Mouse (Mus musculus): ENCODE measurements around the gene Coq8b. TPM values are rescaled to one million over a fixed set of nuclear protein-coding genes. Genes with fewer than 3 reads are reported as not detected.

Coq8b gene
- polyA plus RNA-seq, 1 experiment from 2014 or later = 26.4 TPM

DNA sequence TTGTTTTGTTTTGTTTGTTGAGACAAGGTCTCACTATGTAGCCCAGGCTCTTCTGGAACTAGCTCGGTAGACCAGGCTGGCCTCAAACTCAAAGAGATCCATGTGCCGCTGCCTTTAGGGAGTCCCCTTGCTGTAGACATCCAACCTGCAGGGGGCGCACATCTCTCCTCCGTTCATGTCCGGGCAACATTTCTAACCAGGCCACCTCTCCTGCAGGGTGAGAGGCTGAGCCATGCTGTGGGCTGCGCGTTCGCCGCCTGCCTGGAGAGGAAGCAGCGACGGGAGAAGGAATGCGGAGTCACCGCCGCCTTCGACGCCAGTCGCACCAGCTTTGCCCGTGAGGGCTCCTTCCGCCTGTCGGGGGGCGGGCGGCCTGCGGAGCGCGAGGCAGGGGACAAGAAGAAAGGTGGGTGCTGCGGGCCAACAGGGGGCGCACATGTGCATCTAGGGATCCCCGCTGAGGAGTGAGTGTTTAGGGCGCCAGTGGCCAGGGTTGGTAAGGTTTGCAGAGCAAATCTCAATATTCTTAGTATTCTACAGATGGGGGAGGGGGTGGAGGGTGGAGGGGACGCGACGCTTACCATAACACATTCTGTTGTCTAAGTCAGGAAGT lies 41.0 kb downstream of the Coq8b start:
- no peaks in the 10 kb centered on the region for H3K27me3 ChIP-seq (ENCODE audit: control insufficient read depth, insufficient read depth, low read length)
- no peak overlapping the region; the same call in 1 of the 2 replicates for H3K9ac ChIP-seq (ENCODE audit: low read length)
- peaks cover 27% of the 10 kb centered on the region for H3K36me3 ChIP-seq (ENCODE audit: control insufficient read depth, insufficient read depth, low read length)
- H3K4me3 ChIP-seq (replicated peaks; ENCODE audit: low read length) = no peak overlapping the region
- no peaks in the 10 kb centered on the region for H3K9me3 ChIP-seq (replicated peaks; ENCODE audit: control insufficient read depth, low read length)
- WGBS = 55% methylated on average over 32 of the region's 32 CpGs
- H3K27ac ChIP-seq (ENCODE audit: low read length) = no peak overlapping the region
- ATAC-seq (ENCODE audit: insufficient read depth, low FRiP score) = no peak
- H3K4me2 ChIP-seq (ENCODE audit: low read depth, low read length) = no peak overlapping the region
- no peaks in the 10 kb centered on the region for H3K4me1 ChIP-seq (ENCODE audit: control insufficient read depth, insufficient read depth, low read length)

DNA sequence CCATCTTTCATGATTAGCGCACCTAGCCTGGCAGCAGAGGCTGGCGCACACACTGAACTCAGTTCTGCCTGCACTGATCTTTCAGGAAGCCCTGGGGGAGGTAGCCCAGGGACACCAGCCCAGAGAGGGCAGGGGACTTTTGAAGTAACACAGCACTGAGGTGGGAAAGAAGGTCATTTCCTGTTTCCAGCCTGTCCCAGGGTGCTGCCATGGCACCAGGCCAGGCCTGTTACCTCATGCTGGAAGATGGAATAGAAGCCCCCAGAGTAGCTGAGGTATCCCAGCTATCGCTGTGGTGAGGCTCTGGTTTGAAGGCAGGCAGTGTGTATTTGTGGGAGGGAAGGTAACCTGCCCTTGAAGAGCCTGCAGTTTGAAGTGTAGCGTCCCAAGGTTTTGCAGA lies 42.1 kb downstream of the Coq8b start:
- no peak overlapping the region for H3K4me3 ChIP-seq (replicated peaks; ENCODE audit: low read length)

DNA sequence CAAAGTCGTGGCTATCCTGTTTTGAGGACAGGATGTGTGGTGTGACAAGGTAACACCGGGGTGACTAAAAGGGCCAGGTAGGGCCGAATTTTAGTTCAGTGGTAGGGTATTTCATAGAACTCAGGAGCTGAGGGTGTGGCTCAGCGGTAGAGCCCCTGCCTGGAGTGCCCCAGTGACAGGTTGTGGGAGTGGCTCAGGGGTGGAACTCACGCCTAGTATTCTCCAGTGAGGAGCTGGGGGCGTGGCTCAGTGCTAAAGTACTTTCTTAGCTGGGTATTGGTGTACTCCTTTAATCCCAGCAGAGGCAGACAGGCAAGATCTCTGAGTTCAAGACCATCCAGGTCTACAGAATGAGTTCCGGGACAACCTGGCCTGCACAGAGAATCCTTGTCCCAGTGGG lies 43.2 kb downstream of the Coq8b start:
- peak; percentile 59; the same call in 1 of the 2 replicates for ATAC-seq (ENCODE audit: insufficient read depth, low FRiP score)
- no peaks in the 10 kb centered on the region for H3K4me1 ChIP-seq (ENCODE audit: control insufficient read depth, insufficient read depth, low read length)
- H3K4me2 ChIP-seq (ENCODE audit: low read depth, low read length) = no peak overlapping the region

More for the DNA sequence above, 42.1 kb downstream of the Coq8b start:
- Histone ChIP-seq H3K27ac (ENCODE audit: low read length) (no peak overlapping the region), H3K9ac (ENCODE audit: low read length) (no peak overlapping the region), H3K4me2 (ENCODE audit: low read depth, low read length) (no peak overlapping the region), H3K36me3 (ENCODE audit: control insufficient read depth, insufficient read depth, low read length) (peaks cover 22% of the 10 kb centered on the region), H3K9me3 (replicated peaks; ENCODE audit: control insufficient read depth, low read length) (no peaks in the 10 kb centered on the region), H3K27me3 (ENCODE audit: control insufficient read depth, insufficient read depth, low read length) (no peaks in the 10 kb centered on the region), H3K4me1 (ENCODE audit: control insufficient read depth, insufficient read depth, low read length) (no peaks in the 10 kb centered on the region)
- no peak for ATAC-seq (ENCODE audit: insufficient read depth, low FRiP score)
- 82% methylated on average over 4 of the region's 4 CpGs for WGBS

DNA sequence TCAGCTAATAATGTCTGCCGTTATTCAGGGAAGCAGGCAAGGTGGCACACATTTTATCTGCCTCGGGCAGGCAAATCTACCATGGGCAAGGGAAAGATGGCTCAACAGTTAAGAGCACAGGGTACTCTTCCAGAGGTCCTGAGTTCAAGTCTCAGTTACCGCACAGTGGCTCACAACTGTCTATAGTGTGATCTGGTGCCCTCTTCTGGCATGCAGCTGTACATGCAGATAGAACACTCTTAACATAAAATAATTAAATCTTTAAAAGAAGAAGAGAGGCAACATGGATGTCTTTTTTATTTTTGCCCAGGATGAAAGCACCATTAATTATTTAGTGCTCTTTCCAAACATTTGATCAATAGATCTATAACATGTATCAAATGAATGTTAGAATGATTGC lies 44.4 kb downstream of the Coq8b start:
- H3K27me3 ChIP-seq (ENCODE audit: control insufficient read depth, insufficient read depth, low read length) = no peaks in the 10 kb centered on the region
- H3K36me3 ChIP-seq (ENCODE audit: control insufficient read depth, insufficient read depth, low read length) = peaks cover 10% of the 10 kb centered on the region
- ATAC-seq (ENCODE audit: insufficient read depth, low FRiP score) = no peak
- WGBS = 90% methylated on average over 3 of the region's 3 CpGs
- no peak overlapping the region for H3K9ac ChIP-seq (ENCODE audit: low read length)
- no peak overlapping the region for H3K27ac ChIP-seq (ENCODE audit: low read length)
- no peak overlapping the region for H3K4me2 ChIP-seq (ENCODE audit: low read depth, low read length)
- H3K9me3 ChIP-seq (replicated peaks; ENCODE audit: control insufficient read depth, low read length) = no peaks in the 10 kb centered on the region
- no peaks in the 10 kb centered on the region; the same call in 1 of the 2 replicates for H3K4me1 ChIP-seq (ENCODE audit: control insufficient read depth, insufficient read depth, low read length)
- H3K4me3 ChIP-seq (replicated peaks; ENCODE audit: low read length) = no peak overlapping the region

More for the DNA sequence above, 43.2 kb downstream of the Coq8b start:
- H3K27ac ChIP-seq (ENCODE audit: low read length) = no peak overlapping the region
- H3K27me3 ChIP-seq (ENCODE audit: control insufficient read depth, insufficient read depth, low read length) = no peaks in the 10 kb centered on the region
- no peak overlapping the region for H3K9ac ChIP-seq (ENCODE audit: low read length)
- no peaks in the 10 kb centered on the region for H3K9me3 ChIP-seq (replicated peaks; ENCODE audit: control insufficient read depth, low read length)
- no peak overlapping the region for H3K4me3 ChIP-seq (replicated peaks; ENCODE audit: low read length)
- 57% methylated on average over 7 of the region's 7 CpGs for WGBS
- peaks cover 14% of the 10 kb centered on the region for H3K36me3 ChIP-seq (ENCODE audit: control insufficient read depth, insufficient read depth, low read length)

DNA sequence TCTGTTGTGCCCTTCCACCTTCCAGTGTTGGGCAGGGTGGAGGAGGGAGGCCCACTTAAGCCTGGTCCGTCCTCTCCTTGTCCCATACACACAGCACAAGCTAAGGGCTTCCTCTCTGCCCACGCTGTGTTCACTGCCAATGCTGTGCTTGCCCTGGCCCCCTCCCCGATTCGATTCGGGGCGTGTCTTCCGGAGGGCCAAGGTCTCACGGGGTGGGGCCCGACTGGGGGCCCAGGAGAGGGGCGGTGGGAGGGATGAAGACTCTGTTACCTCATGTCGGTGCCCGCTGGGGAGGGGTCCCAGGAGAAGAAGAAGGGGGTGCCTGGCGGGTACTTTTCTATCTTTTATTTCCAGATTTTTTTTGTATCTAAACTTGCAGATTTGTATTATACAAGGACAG lies 48.9 kb downstream of the Coq8b start:
- Histone ChIP-seq H3K27me3 (ENCODE audit: control insufficient read depth, insufficient read depth, low read length) (no peaks in the 10 kb centered on the region), H3K4me3 (replicated peaks; ENCODE audit: low read length) (no peak overlapping the region), H3K9ac (ENCODE audit: low read length) (no peak overlapping the region), H3K9me3 (replicated peaks; ENCODE audit: control insufficient read depth, low read length) (no peaks in the 10 kb centered on the region), H3K4me1 (ENCODE audit: control insufficient read depth, insufficient read depth, low read length) (peaks cover 7% of the 10 kb centered on the region; the same call in 1 of the 2 replicates), H3K36me3 (ENCODE audit: control insufficient read depth, insufficient read depth, low read length) (peaks cover 8% of the 10 kb centered on the region), H3K27ac (ENCODE audit: low read length) (no peak overlapping the region), H3K4me2 (ENCODE audit: low read depth, low read length) (no peak overlapping the region)
- 55% methylated on average over 13 of the region's 13 CpGs for WGBS
- no peak for ATAC-seq (ENCODE audit: insufficient read depth, low FRiP score)

DNA sequence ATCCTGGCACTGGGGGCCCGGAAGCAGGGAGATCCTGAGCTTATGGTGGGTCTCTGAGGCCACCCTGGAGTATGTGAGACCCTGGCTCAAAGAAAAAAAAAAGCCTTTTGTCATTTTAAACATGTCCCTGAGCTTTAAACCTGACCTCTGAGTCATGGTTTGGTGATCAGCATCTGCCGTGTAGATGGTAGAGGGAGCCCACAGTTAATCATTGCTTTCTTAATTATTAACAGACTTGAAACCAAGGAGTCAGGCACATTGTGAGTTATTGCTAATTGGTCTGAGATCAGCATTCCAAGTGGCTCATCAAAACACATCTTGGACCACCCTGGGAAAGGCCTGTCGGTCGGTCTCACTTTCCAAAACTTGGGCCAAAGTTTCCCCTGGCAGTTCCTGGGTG lies 49.4 kb downstream of the Coq8b start:
- no peak overlapping the region for H3K27ac ChIP-seq (ENCODE audit: low read length)
- 53% methylated on average over 4 of the region's 4 CpGs for WGBS
- no peaks in the 10 kb centered on the region for H3K27me3 ChIP-seq (ENCODE audit: control insufficient read depth, insufficient read depth, low read length)

DNA sequence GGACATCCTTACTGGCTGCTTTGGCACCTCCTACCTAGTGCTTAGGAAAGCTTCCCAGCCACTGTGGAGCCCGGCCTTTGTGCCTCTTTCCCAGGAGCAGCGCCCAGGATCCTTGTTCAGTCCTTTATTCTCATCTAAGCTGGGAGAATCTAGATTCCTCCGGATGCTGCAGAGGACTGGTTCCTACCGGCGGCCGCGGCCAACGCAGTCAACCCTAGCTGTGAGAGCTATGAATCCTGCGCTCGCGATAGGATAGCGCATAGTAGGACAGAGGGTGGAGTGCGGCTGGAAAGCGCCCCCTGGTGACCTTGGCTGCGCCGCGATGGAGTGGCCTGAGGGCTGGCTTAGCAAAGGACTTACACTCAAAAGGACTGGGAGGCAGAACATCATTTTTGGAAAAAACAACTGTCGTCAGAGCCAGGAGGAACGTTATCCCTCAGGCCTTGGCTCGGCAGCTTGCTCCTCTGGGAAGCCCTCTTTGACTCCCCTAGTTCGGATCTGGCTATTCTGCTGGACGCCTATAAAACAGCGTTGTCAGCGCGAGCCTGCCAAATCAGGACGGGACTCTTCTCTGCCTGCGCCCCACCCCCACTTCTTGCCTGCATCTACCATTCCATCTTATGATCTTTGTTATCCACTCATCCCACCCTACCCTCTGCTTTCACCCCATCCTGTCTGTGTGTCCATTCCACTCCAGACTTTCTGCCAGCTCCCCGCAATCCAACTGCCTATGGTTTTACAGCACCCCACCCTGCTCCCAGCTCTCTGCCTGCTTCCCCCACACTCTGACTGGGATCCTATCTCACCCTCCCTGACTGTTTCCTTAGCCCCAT lies 52.3 kb downstream of the Coq8b start:
- Histone ChIP-seq H3K27ac (ENCODE audit: low read length) (peak overlapping the region; percentile 74), H3K9ac (ENCODE audit: low read length) (peak overlapping the region; percentile 51)
- ATAC-seq (ENCODE audit: insufficient read depth, low FRiP score) = peak; percentile 69

More for the DNA sequence above, 49.4 kb downstream of the Coq8b start:
- ATAC-seq (ENCODE audit: insufficient read depth, low FRiP score) = no peak
- peaks cover 7% of the 10 kb centered on the region; the same call in 1 of the 2 replicates for H3K4me1 ChIP-seq (ENCODE audit: control insufficient read depth, insufficient read depth, low read length)
- no peak overlapping the region for H3K9ac ChIP-seq (ENCODE audit: low read length)
- 0 out of 2 replicates have a peak, but pooled peaks cover 3% of the 10 kb centered on the region for H3K36me3 ChIP-seq (ENCODE audit: control insufficient read depth, insufficient read depth, low read length)
- no peak overlapping the region for H3K4me3 ChIP-seq (replicated peaks; ENCODE audit: low read length)
- no peak overlapping the region for H3K4me2 ChIP-seq (ENCODE audit: low read depth, low read length)
- H3K9me3 ChIP-seq (replicated peaks; ENCODE audit: control insufficient read depth, low read length) = no peaks in the 10 kb centered on the region

DNA sequence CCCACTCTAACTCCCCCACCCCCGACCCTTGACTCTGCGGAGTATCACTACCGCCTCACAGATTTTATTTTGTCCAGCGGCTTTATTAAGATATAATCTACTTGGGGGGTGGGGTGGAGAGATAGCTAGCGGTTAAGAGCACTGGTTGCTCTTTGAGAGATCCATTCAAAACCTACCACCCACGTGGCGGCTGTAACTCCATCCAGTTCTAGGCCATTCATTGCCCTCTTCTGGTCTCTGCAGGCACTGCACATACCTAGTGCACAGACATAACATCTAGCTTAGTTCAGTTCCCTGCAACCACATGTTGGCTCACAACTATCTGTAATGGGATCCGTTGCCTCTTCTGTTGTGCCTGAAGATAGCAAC lies 52.9 kb downstream of the Coq8b start:
- peaks cover 7% of the 10 kb centered on the region; the same call in 1 of the 2 replicates for H3K4me1 ChIP-seq (ENCODE audit: control insufficient read depth, insufficient read depth, low read length)
- H3K36me3 ChIP-seq (ENCODE audit: control insufficient read depth, insufficient read depth, low read length) = 0 out of 2 replicates have a peak, but pooled peaks cover 3% of the 10 kb centered on the region
- no peak overlapping the region for H3K4me3 ChIP-seq (replicated peaks; ENCODE audit: low read length)
- H3K9me3 ChIP-seq (replicated peaks; ENCODE audit: control insufficient read depth, low read length) = no peaks in the 10 kb centered on the region
- no peak overlapping the region for H3K9ac ChIP-seq (ENCODE audit: low read length)
- peak overlapping the region; percentile 23; the same call in 1 of the 2 replicates for H3K4me2 ChIP-seq (ENCODE audit: low read depth, low read length)
- no peaks in the 10 kb centered on the region for H3K27me3 ChIP-seq (ENCODE audit: control insufficient read depth, insufficient read depth, low read length)
- H3K27ac ChIP-seq (ENCODE audit: low read length) = no peak overlapping the region
- peak; percentile 73; the same call in 1 of the 2 replicates for ATAC-seq (ENCODE audit: insufficient read depth, low FRiP score)
- WGBS = 8% methylated on average over 8 of the region's 8 CpGs

More for the DNA sequence above, 52.3 kb downstream of the Coq8b start:
- Histone ChIP-seq H3K27me3 (ENCODE audit: control insufficient read depth, insufficient read depth, low read length) (no peaks in the 10 kb centered on the region), H3K9me3 (replicated peaks; ENCODE audit: control insufficient read depth, low read length) (no peaks in the 10 kb centered on the region), H3K36me3 (ENCODE audit: control insufficient read depth, insufficient read depth, low read length) (0 out of 2 replicates have a peak, but pooled peaks cover 3% of the 10 kb centered on the region), H3K4me2 (ENCODE audit: low read depth, low read length) (peak overlapping the region; percentile 23; the same call in 1 of the 2 replicates), H3K4me3 (replicated peaks; ENCODE audit: low read length) (0 out of 2 replicates have a peak overlapping the region, but pooled peaks have one; percentile 5), H3K4me1 (ENCODE audit: control insufficient read depth, insufficient read depth, low read length) (peaks cover 7% of the 10 kb centered on the region; the same call in 1 of the 2 replicates)
- WGBS = 5% methylated on average over 28 of the region's 28 CpGs

DNA sequence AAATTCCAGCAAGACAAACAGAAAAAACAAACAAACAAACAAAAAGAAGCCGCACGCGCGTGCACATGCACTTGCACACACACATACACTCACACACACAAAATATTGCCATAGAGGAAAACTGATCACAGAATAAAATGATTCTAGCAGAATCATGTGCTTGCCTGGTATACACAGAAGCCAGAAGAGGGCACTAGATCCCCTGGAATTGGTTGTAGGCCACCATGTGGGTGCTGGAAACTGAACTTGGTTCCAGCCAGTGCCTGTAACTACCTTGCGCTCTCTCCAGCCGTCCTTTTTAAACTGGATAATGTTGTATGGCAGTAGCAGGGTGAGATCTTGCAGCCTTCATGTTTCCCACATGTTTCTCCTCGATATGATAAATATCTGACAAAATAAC lies 55.9 kb downstream of the Coq8b start:
- WGBS = 82% methylated on average over 7 of the region's 7 CpGs
- no peak overlapping the region for H3K4me2 ChIP-seq (ENCODE audit: low read depth, low read length)
- H3K9ac ChIP-seq (ENCODE audit: low read length) = no peak overlapping the region
- no peaks in the 10 kb centered on the region for H3K9me3 ChIP-seq (replicated peaks; ENCODE audit: control insufficient read depth, low read length)
- no peaks in the 10 kb centered on the region for H3K27me3 ChIP-seq (ENCODE audit: control insufficient read depth, insufficient read depth, low read length)
- H3K36me3 ChIP-seq (ENCODE audit: control insufficient read depth, insufficient read depth, low read length) = no peaks in the 10 kb centered on the region
- no peak overlapping the region for H3K27ac ChIP-seq (ENCODE audit: low read length)
- ATAC-seq (ENCODE audit: insufficient read depth, low FRiP score) = no peak
- H3K4me1 ChIP-seq (ENCODE audit: control insufficient read depth, insufficient read depth, low read length) = peaks cover 20% of the 10 kb centered on the region; the same call in 1 of the 2 replicates
- H3K4me3 ChIP-seq (replicated peaks; ENCODE audit: low read length) = no peak overlapping the region
